Mouse (Mus musculus) spleen, adult 18-20 months (tissue): Measurements from ENCODE around the gene Lcn12.

Experiments used
- DNase-seq, 2 experiments: peaks; one replicate each; pipeline ENCODE4 v3.0.0; 2022; ENCODE audit warnings: mixed read lengths in 2 of 2

The Lcn12 gene

DNA sequence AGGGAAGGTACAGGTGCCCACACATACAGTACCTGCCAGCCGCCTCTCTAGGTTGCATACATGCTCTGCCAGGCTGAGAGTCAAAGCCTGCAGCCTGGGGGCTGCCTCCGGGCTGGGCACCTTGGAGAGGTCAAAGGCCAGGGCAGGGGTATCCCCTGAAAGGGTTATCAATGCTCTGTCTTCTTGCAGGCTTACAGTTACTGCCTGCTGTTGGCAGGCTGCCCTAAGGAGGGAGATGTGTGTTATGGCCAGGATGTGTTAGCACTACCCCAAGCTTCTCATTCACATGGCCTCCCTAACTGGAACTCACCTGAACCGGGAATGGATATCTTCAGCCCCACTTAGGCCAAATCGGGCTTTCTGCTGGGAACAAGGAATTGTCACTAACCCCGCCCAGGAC lies 33.6 kb downstream of the Lcn12 start:
- DNase-seq: no peak

GRCm38 (mm10) chr2:25458911-25459310 lies 34.8 kb downstream of the Lcn12 start:
- DNase-seq: no peak

GRCm38 (mm10) chr2:25457022-25457896 lies 36.5 kb downstream of the Lcn12 start:
- no peak for DNase-seq

DNA sequence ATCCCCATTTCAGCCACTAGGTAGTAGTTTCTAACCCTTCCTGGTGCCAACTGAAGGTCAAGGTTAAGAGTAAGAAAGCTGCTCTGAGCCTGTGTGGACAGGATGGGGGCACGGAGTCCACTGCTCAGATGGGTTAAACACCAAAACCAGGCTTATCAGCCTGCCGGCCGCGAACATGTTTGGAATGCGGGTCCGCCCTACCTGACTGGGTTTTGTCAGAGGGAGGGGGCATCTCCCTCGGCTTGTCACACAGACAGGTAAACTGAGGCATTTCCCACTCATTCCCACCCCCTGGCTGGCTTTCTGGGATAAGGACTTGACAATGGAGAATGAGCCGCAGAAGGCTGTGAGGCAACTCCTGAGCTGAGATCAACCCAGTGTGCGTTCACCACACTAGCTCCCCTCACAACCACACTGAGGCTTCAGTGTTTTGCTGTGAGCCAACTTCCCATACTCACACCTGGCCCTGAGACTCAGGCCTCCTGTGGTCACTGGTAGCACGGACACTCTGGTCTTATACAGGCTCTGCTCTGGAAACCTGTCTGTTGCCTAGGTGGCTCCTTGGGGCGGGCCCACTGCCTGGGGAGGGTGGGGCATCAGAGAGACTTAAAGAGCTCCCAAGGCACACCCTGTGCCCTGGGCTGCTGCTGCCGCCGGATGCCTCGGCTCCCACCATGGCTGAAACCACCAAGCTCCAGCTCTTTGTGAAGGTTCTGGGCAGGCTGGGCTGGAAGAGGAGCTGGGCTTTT lies 37.3 kb downstream of the Lcn12 start, which contains the start of gene Clic3:
Gene Clic3 (plus strand): TSS at position 634 of the 749 bp plus-strand sequence.
- DNase-seq: no peak

GRCm38 (mm10) chr2:25452951-25453350 lies 40.8 kb downstream of the Lcn12 start:
- no peak for DNase-seq

- no peak for DNase-seq
These were observed 42.7 kb downstream of the Lcn12 start for GRCm38 (mm10) chr2:25450853-25451647.

DNA sequence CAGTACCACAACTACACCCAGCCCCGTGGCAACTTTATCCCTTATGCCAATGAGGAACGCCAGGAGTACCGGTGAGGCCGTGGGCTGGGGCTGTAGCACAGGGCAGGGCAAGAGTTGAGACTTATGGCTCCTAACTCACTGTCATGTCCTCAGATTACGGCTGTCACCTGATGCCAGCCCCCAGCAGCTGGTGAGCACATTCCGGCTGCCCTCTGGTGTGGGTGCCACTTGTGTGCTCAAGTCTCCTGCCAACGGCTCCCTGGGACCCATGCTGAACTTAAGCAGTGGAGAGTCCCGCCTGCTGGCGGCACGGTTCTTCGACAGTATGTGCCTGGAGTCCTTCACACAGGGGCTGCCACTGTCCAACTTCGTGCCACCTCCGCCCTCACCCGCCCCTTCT lies 51.0 kb downstream of the Lcn12 start:
- no peak for DNase-seq

- DNase-seq: no peak
These were observed 52.6 kb downstream of the Lcn12 start for GRCm38 (mm10) chr2:25441067-25441466.
